Mouse (Mus musculus): ENCODE data around the gene Cd46.

Gene Cd46

DNA sequence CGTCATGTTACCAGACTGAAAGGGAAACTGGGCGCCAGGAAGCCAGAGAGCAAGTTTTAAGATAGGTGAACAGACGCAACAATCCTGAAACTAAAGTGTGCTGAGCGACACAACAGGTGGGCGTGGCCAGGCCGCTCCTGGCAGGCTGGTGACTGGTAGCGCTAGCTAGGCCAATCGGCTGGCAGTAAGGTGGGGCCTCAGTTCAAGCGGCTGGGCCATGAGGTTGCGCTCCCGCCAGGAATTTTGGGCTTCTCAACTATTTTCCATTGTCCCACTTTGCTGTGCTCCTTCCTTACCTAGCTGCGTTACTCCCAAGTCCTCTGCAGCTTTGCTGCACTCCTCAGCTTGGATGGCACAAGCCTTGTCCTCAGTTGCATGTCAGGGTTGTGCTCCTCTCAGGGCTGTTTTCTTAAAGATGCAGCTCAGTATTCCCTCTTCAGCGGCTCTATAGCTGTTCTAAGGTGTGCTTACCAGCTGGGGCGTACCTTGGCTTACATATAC is at the start of gene Cd46:
Cd46 (minus strand) TSS at position 30 of the 501 bp plus-strand sequence.
- peak; percentile 14 to 17 for DNase-seq (ENCODE audit: low spot score in 2 of 2)

DNA sequence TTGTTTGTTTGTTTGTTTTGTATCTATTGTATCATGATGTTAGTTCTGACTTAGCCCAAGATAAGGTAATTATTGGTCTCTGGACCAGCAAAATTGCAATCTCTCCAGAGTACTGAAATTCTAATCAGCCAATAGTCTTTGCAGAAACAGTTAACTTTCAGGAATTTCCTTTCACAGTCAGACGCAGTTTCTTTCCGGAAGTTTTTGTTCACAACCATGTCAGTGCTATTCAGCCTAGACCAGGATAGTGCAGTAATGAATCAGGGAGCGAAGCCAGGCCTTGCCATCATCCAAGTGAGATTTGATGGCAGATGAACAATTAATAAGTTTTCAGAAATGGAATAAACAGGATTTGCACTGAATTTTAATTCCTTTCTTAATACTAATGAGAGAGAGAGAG is 40.0 kb upstream of the Cd46 start:
- DNase-seq (ENCODE audit: low spot score in 2 of 2): no peak

DNA sequence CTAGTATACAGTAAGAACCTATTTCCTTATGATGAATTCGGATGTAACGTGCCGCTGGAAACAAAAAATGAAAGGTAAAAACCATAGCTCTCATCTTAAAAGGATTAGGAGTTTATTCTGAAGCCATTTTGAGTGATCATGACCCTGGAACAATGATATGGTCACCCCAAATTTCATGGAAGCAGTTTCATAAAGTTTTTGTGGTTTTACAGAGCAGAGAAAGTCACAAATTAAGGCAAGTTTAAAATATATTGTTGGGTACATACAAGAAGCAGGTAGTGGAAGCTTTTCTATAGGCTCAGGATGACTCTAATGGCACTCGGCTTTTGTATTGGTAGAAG is 39.6 kb upstream of the Cd46 start:
- no peak for DNase-seq (ENCODE audit: low spot score in 2 of 2)

DNA sequence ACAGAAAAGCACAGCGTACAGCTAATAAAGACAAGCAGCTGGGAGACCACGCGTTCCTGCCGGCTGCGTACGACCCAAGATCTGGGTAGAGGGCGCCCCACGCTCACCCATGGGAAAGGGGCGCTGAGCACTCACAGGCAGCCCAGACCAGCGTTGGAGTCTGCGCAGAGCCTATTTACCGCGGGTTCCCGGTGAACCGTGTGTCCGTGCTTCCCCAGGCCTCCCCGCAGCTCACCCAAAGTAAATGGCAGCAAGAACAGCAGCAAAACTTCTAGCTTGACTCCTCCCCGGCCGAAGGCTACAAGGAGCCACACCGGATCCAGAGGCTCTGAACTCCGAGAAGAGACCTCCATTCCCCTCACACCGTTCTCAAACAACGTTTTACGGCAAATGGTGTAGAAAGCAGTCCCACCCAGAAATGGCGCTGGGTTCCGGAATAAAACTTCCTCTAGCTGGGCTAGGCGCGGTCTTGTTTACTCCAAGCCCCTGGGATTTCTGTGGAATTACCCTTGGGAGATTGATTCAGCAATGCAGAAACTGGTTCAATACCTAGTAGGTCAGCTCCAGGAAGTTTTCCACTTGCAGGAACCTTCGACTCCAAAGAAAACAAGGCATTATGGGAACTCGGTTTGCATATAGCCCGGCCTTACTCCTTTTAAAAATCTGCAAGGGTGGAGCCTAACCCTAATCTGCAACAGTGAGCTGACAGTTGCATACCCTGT is 39.1 kb upstream of the Cd46 start, which contains the start of gene Cr1l:
Cr1l (minus strand) TSS at position 634 of the 722 bp plus-strand sequence.
- DNase-seq (ENCODE audit: low spot score in 2 of 2): peak; percentile 79 to 82

DNA sequence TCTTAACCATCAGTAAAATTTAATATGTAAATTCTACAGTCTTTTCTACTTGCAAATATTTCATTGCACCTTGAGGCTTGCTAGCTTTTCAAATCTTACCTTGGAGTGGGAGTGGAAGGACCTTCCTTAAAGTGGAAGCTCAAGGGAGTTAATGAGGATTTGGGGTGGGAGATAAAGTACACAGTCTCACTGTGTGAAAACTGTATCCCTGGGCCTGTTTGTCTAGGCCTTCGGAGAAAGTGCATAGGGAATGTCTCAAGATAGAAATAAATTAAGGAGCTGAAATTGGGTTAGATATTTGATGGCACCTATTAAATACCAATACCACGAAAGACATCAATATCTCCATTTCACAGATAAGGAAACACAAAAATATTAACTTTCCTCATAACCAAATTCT is 38.4 kb upstream of the Cd46 start:
- no peak for DNase-seq (ENCODE audit: low spot score in 2 of 2)

DNA sequence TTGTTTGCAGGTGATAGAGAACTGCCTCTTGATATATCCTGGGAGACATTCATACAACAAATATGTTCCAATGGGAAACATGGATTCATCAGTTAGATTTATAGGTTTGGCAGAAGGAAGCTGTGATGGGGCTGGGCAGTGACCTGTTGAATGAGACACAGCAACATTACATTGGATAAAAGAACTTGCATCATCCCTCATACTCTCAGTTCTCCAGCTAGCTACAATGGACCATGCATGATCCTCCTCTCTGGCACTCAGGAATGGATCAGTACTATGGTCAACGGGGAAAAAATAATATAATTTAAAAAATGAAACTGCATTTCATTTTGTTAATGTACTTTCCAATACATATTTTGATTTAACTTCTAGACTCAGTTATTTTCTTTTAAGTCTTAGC is 37.8 kb upstream of the Cd46 start:
- no peak for DNase-seq (ENCODE audit: low spot score in 2 of 2)

DNA sequence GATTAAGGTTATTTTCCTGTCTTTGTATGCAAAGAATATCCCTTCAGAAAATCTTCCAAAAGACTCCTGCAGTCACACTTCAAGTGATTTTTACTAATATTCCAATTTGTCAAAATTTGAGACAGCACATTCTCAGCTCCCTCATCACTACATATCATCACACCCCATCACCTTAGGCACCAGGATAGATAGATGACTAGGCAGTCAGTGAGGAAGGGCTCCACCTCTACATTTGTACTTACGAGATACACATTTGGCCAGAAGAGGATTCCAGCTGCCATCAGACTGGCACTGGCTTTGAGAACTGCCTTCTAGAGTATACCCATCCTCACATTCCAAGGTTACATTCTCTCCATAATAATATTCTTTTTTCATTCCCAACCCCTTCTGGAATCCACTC is 22.4 kb upstream of the Cd46 start:
- no peak for DNase-seq (ENCODE audit: low spot score in 2 of 2)

DNA sequence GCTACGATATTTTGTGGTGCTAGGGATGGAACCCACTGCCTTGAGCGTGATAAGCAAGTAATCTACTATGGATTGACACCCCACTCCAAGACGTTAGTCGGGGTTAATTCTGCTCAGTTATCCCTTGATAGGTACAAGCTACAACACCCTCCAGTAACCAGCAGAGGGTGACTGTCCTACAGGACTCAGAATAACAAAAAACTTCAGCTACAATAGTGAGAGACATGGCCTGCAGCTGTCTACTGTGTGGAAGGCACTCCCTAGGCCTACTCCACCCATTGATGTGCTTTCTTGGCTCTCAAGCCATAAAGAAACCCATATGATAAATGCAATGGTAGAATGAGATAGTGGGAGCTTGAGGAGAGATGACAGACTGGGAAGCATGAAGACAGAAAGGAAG is 21.6 kb upstream of the Cd46 start:
- DNase-seq (ENCODE audit: low spot score in 2 of 2): no peak

DNA sequence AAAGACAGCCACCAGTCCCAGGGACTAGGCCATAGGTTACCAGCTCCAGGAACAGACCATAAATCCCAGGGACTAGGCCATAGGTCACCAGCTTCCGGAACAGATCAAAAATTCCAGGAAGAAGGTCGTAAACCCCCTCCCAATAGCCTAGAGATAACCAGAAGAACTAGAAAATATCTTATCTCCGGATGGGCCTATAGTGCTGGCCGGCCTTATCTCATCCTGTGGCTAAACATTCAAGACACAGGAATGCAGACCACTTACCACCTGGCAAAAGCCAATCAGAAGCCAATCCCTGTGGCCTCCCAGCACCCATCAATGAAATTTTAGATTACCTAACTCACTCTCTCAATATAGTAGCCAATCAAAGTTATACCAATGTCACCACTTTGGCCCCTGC is 8.6 kb upstream of the Cd46 start:
- no peak for DNase-seq (ENCODE audit: low spot score in 2 of 2)

DNA sequence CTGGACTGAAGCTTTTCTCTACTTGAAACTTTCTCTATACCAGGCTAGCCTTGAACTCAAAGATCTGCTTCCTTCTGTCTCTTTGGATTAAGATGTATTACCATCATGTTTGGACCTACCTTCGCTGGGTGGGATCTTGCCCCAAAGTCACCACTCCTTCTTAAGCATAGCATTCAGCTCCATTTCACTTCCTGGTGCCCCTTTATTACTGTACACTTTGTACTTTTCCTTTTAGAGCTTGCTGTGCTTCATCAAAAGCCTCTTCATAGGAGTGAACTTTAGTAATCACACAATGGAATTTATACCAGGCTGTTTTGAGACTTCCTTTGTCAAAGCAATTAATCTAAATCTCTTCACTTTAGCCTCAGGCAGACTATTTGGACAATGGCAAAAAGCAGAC is 6.0 kb upstream of the Cd46 start:
- no peak for DNase-seq (ENCODE audit: low spot score in 2 of 2)

DNA sequence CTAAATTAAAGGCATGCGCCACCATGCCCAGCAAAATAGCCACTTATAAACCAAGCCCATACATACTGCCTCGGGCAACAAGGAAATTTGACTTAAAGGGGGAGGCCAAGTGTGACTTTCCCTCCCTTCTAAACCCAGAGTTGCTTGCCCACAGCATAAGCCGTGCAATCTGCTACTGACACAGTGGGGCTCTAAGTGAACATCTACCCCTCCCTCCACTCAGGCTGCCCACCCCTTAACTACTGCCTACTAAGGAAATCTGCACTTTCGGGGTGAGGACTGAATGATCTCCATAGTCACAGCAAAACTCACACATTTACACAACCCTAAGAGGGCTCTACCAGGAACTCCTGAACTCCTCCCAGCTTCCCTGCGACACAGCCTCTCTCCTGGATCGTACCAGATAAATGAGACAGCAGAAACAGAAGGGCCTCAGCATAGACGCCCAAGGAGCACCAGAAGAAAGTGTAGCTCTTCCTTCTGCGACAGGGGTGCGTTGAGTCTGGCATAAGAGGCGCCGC is 290 bp downstream of the Cd46 start:
- no peak for DNase-seq (ENCODE audit: low spot score in 2 of 2)

DNA sequence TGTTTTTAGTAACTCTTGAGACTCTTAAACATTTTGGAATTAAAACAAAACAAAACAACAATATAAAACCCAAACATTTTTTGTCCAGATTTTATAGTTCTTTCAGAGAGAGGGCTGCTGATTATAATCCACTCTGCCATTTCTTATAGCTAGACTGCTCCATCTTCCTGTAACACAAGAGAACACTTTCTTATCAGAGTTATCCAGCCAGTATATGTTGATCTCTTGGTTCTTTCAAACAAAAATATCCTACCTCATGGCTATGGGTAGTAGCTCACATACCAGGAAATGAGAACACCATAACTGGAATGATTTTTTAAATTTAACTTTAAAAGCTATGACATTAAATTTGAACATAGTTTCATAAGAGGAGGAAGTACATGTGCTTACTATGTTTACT is 9.9 kb downstream of the Cd46 start:
- DNase-seq (ENCODE audit: low spot score in 2 of 2): no peak

DNA sequence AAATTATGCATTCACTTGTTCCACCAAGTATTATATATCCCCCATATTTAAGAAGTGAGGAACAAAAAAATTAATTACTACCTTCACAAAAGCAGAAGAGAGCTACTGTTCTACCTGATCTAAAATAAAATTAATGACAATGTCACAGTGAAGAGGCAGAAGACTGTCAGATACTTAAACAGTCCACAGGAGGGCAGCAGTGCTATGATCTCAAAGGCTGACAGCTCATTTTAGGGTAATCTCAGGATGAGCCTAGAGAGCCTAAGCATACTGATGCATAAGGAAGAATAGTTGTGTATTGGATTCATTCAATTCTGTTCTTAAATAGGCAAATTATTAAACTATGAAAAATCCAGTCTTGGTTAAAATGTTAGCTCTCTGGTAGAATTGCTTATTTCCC is 51.6 kb downstream of the Cd46 start:
- no peak for DNase-seq (ENCODE audit: low spot score in 2 of 2)

DNA sequence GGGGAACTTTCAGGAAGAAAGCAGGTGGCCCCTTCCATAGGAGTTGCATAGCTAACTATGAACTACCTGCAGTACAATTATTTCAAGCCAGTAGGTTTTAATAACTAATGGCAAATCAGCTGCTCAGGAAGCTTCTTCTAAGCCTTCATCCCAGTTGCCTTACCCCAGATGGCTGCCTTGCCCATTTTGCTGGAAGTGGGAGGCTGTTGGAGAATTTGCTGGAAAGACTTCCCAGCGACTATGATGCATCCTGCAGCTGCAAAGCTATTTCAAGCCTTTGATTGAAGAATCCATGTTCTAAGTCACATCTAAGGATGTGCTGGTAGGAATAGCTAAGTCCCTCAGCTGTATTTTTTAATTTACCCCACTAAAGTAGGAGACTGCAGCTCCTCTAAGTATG is 53.7 kb downstream of the Cd46 start:
- DNase-seq (ENCODE audit: low spot score in 2 of 2): no peak

DNA sequence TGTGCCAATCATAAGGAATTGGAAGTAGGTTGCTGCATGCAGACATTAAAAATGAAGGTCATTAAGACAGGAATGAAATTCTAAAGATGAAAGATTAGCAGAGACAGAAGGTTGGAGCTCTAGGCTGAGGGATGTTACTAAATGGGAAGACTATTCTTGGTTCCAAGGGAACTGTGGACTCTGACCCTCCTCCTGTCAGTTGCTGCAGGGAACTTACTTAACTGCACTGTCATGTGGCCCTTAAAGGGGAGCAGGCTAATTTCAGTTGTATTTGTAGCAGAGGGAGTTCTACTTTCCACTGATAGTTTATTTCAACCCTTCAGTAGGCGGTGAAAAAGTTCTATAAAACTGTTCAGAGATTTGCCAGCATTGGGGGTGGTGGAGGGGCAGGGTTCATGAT is 54.1 kb downstream of the Cd46 start:
- DNase-seq (ENCODE audit: low spot score in 2 of 2): no peak

DNA sequence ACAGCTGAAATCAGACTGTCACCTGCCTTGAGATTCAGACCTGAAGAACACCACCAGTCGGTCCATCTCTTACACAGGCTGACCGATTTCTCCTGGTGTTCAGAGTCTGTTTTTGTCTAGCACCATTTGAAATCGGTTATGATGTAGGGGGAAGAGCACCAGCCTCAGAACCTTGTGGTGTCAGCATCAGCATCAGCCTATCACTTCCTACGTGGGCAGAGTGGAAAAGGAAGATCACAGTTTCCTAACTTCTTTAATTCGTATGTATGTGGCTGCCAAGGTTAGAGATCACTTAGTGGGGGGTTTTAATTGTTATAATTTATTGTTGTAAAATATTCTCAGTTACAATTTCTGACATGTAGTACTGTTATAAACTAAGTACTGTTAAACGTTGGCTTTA is 54.6 kb downstream of the Cd46 start:
- DNase-seq (ENCODE audit: low spot score in 2 of 2): peak in 1 of 2 experiments; percentile 3

DNA sequence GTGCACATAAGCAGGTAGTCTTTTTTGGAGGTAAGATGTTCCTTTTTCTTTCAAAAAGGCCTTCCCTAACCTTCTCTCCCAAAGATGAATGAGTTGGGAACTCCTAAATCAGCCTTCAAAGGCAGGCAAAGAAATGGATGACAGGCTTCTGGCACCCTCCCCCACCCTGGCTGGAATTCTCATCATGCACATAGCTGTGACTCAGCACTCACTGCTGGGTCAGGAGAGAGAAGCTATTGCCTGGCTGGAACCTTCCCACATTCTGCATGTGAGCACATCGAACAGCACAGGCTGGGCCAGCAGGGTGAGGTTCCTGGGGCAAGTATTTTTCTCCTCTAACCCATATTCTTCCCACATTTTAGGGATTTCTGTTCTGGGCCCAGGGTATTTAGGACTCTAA is 58.1 kb downstream of the Cd46 start:
- peak in 1 of 2 experiments; percentile 39 for DNase-seq (ENCODE audit: low spot score in 2 of 2)

DNA sequence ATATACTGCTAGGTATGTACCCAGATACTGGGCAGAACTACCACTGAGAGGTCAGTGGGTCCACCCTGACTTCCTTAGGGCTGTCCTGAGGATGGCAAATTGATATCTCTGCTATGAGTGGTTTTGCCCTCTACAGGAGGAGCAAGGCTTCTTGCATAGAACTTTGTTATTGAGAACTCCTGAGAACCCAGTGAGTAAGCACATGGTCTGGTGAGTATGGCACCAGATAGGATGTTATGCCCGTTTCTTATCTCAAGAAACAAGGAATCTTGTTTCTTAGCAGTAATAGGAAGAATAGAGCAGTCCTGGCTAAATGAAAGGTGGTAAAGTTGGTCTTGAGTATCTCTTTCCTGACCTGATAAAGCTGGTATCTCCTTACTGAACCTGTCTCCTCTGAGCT is 59.3 kb downstream of the Cd46 start:
- no peak for DNase-seq (ENCODE audit: low spot score in 2 of 2)

DNA sequence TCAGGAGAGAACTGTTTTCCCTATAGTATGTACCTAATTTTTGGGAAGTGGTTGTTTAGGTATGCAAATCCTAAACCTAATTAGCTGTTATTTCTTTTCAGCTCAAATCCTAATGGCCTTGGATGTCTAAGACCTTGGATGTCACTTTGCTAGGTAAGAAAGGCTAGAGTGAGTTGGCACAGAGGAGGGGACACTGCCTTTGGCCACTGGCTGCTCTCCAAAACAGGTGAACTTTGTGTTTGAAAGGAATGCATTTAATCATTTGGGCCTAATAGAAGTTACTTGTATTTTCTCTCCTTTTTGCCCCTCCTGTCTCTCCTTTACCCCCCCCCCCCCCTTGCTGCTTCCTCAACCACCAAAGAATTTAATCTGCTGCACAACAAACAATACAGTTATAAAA is 60.3 kb downstream of the Cd46 start:
- DNase-seq (ENCODE audit: low spot score in 2 of 2): no peak

DNA sequence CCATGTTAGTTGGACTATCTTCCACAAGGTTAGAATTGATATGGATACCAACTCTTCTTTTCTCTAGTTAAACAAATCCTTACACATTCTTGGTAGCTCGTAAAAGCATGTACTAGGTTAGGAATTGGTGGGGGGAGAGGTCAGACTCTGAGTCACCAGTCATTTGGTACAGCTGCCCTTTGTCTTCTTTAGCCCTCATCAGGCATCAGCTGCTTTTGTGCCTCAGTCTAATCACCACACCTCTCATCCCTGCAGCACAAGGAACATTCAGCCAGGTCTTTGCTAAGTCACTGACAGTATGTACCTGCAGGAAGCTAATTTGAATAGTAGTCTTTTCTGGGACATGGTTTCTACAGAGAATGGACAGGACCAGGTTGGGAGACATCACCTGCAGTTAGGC is 64.5 kb downstream of the Cd46 start:
- DNase-seq (ENCODE audit: low spot score in 2 of 2): no peak

DNA sequence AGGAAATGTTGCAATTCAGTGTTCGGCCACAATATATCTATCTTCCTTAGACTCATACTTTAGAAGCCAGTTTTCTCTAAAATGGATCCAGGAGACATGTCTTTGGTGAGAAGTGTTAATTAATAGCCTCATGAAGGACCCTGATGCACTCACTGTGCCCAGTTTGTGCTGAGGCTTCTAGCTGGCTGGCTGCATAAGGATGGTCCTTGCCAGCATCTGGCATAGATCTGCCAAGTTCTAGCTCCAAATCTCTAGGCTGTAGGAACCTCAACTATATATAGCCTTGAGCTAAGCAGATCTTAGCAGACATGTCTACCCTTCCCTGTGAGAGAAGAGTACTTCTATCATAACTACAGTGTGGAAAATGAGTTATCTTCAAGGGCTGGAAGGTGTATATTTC is 68.2 kb downstream of the Cd46 start:
- peak in 1 of 2 experiments; percentile 4 for DNase-seq (ENCODE audit: low spot score in 2 of 2)

DNA sequence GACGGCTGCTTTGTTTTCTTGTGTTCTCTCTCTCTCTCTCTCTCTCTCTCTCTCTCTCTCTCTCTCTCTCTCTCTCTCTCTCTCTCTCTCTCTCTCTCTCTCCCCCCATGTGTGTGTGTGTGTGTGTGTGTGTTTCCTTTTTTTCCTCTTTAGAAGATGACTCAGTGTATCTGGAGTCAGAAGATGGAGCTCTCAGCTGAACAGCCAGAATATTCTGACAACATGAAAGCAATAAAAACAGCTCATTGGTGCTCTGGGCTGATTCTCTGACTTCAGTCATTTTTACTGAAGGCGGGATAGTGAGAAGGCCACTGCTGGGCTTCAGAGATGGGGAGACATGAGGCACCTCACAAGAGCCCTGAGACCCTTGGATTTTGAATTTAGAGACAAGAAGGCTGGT is 70.2 kb downstream of the Cd46 start:
- DNase-seq (ENCODE audit: low spot score in 2 of 2): peak in 1 of 2 experiments; percentile 3

DNA sequence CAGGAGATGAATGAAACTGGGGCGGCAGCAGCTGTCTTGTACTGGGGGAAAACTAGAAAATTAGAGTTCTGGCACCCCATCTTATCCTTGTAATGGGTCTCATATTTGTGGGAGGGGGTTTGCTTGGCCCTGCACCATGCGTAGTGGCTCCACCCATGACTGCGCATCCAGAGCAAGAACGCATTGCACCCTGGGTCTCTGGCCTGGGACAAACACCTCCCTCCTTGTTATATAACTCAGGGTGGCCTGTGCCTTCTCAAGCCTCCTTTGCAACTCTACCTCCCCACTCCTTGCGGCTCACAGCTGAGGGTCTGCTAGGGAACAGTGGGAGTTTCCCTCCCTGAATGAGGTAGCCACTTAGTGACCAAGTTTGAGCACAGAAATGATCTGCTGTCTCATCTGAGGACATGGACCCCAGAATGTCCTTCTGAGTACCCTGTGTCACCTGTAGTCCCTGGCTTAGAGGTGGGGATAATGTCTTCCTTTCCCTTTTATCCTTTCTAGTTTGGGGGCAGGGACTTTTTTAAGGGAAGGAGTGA is 72.9 kb downstream of the Cd46 start:
- peak in 1 of 2 experiments; percentile 3 for DNase-seq (ENCODE audit: low spot score in 2 of 2)

Measured in frontal cortex, postnatal 14 days (tissue).